Comparison of ENCODE assay signal across 25 mouse cellular contexts in the genomic region with DNA sequence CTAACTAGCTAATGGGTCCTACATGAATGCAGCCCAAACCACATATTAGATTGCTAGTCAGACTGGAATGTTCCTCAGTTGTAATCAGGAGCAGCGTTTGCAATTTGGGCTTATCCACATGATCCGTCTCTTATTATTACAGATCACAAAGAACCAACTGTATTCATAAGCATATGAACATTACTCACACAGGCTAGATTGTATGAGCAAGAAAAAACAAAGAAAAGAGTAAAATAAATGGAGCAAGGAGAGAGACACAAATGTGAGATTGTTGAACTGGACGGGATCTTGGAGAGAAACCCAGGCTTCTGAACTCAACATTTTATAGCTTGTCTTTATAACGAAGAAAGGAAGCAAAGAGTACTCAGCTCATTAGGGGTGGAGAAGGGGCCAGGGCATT.
DNase-seq lines count a peak whose midpoint lies in the region; TF ChIP-seq lines count a peak whose summit lies in the region.
"Had no signal": no experiment of that assay in that cellular context is flagged by ENCODE, and none has a peak within 500 bp of the region (broad histone marks: within the 10 kb centered on the region; RNA-seq: fewer than 3 reads in every experiment).

No protein-coding gene starts in this region.

- peak; percentile 21 for DNase-seq in 3134 (ENCODE audit: extremely low read depth, insufficient read length, low spot score)
- DNase-seq in Muller cell, postnatal 12 days (ENCODE audit: inconsistent ontology term): peak; percentile 88
- no peak for DNase-seq in cerebellum, postnatal 4 days (ENCODE audit: low spot score in 2 of 2)
- DNase-seq in frontal cortex, postnatal 36 days (ENCODE audit: low spot score in 2 of 2): no peak
- DNase-seq in left cerebral cortex, postnatal 4 days: no peak
- DNase-seq: adrenal gland, adult 8-10 months; adrenal gland, postnatal 14 days; adrenal gland, postnatal 36 days; B cell, adult 2 months; cerebellum, adult 18-20 months; cerebellum, adult 8-10 months; cerebellum, adult 9-11 months; cerebellum, postnatal 14 days; cerebellum, postnatal 36 days; forebrain, postnatal 0 days had no signal

- peak overlapping the region; percentile 28 for H3K4me2 ChIP-seq in myocyte (ENCODE audit: low read depth)
- H3K4me2 ChIP-seq: embryonic facial prominence, embryonic 12.5 days; forebrain, embryonic 13.5 days; forebrain, embryonic 15.5 days had no signal

- H3K27me3 ChIP-seq in myocyte (ENCODE audit: control insufficient read depth, insufficient read depth, insufficient read length): no peaks in the 10 kb centered on the region
- H3K27me3 ChIP-seq: CH12.LX; embryonic facial prominence, embryonic 12.5 days; forebrain, embryonic 13.5 days; forebrain, embryonic 15.5 days; Patski had no signal

- no peaks in the 10 kb centered on the region for H3K79me2 ChIP-seq in myocyte (ENCODE audit: control insufficient read depth, insufficient read depth)

- intact Hi-C loops in left cerebral cortex, postnatal 4 days (cut with DNase I): no loop called here

- H3K4me3 ChIP-seq in embryonic fibroblast, embryonic 13.5 days (ENCODE audit: insufficient read depth, low read length): no peak overlapping the region
- H3K4me3 ChIP-seq in myocyte: no peak overlapping the region
- H3K4me3 ChIP-seq: embryonic facial prominence, embryonic 10.5 days; embryonic facial prominence, embryonic 12.5 days; erythroblast, embryonic 14.5 days; forebrain, embryonic 13.5 days; forebrain, embryonic 15.5 days had no signal

- H3K4me1 ChIP-seq in embryonic fibroblast, embryonic 13.5 days (ENCODE audit: control insufficient read depth, insufficient read depth, low read length): peaks cover 6% of the 10 kb centered on the region; the same call in 1 of the 2 replicates
- H3K4me1 ChIP-seq: embryonic facial prominence, embryonic 10.5 days; embryonic facial prominence, embryonic 12.5 days; forebrain, embryonic 13.5 days; forebrain, embryonic 15.5 days had no signal

- no peak for TF ChIP-seq POLR2A in embryonic fibroblast, embryonic 13.5 days (IDR thresholded peaks at IDR 0.05; ENCODE audit: low read depth, low read length)
- TF ChIP-seq POLR2A in myocyte (IDR thresholded peaks at IDR 0.05; ENCODE audit: insufficient read length, low read depth): no peak

- peak overlapping the region; percentile 60 for H3K27ac ChIP-seq in embryonic fibroblast, embryonic 13.5 days (ENCODE audit: insufficient read depth, low read length)
- H3K27ac ChIP-seq: embryonic facial prominence, embryonic 10.5 days; embryonic facial prominence, embryonic 12.5 days; forebrain, embryonic 13.5 days; forebrain, embryonic 15.5 days had no signal

- TF ChIP-seq CTCF in embryonic fibroblast, embryonic 13.5 days (IDR thresholded peaks at IDR 0.05; ENCODE audit: borderline replicate concordance, insufficient read depth, low read length): no peak

- no peaks in the 10 kb centered on the region for H3K36me3 ChIP-seq in myocyte (ENCODE audit: control insufficient read depth, insufficient read depth)
- H3K36me3 ChIP-seq: embryonic facial prominence, embryonic 10.5 days; embryonic facial prominence, embryonic 12.5 days; forebrain, embryonic 15.5 days; G1E had no signal

- no peak overlapping the region for H3ac ChIP-seq in myocyte (ENCODE audit: control insufficient read depth, insufficient read length)

TF ChIP-seq in myocyte, 11 proteins besides CTCF, POLR2A, EP300 and RAD21:
- TF ChIP-seq TCF12 (IDR thresholded peaks at IDR 0.05; ENCODE audit: insufficient read depth, poor library complexity, severe bottlenecking) (no peak), SRF (IDR thresholded peaks at IDR 0.05; ENCODE audit: control insufficient read depth, insufficient read length, low read depth) (no peak), MYOD1 (IDR thresholded peaks at IDR 0.05; ENCODE audit: control insufficient read depth in 1 of 3, insufficient read length in 2 of 3, low read depth in 2 of 3) (no peak), MYOG (IDR thresholded peaks at IDR 0.05; ENCODE audit: control insufficient read depth in 1 of 3, insufficient read depth in 1 of 3, insufficient read length in 2 of 3, low read depth in 2 of 3) (no peak), CEBPB (IDR thresholded peaks at IDR 0.05; ENCODE audit: insufficient read depth, poor library complexity, severe bottlenecking) (no peak), USF1 (IDR thresholded peaks at IDR 0.05; ENCODE audit: low read depth) (no peak), POLR2AphosphoS2 (IDR thresholded peaks at IDR 0.05; ENCODE audit: insufficient read length, low read depth) (no peak), TCF3 (IDR thresholded peaks at IDR 0.05; ENCODE audit: insufficient read length, low read depth) (no peak), E2F4 (IDR thresholded peaks at IDR 0.05; ENCODE audit: insufficient read depth) (no peak), REST (IDR thresholded peaks at IDR 0.05; ENCODE audit: insufficient read depth, insufficient read length) (no peak), MAX (IDR thresholded peaks at IDR 0.05; ENCODE audit: low read depth) (no peak)

Comparison
In these comparisons a context has a peak if more than half of its experiments do, and no peak if none do; other contexts are left out.
1. DNase-seq: peak in 3134 (single experiment) and Muller cell, postnatal 12 days (single experiment); none in cerebellum, postnatal 4 days (0 of 2), frontal cortex, postnatal 36 days (0 of 2) and left cerebral cortex, postnatal 4 days (single experiment).